Mouse (Mus musculus): ENCODE measurements around the gene Ppp1r26. TPM values are rescaled to one million over a fixed set of nuclear protein-coding genes. Genes with fewer than 3 reads are reported as not detected.

Gene Ppp1r26
- 0.21 TPM for polyA plus RNA-seq (2017; shearing (Covaris generic))

GRCm38 (mm10) chr2:28446515-28447314 lies at the start of gene Ppp1r26:
Gene Ppp1r26 (plus strand): TSS chr2:28446800.

GRCm38 (mm10) chr2:28465836-28466518 lies 19.4 kb downstream of the Ppp1r26 start, which contains the start of gene 1700007K13Rik:
Gene 1700007K13Rik (minus strand): TSS chr2:28466332.

GRCm38 (mm10) chr2:28467860-28468485 lies 21.4 kb downstream of the Ppp1r26 start, which contains the start of gene Mrps2:
Gene Mrps2 (plus strand): TSS chr2:28468066.

GRCm38 (mm10) chr2:28496671-28497070 lies 50.1 kb downstream of the Ppp1r26 start, which contains the start of gene Gbgt1:
Gene Gbgt1 (plus strand): TSS chr2:28496891.

Other genes with a start within 250 kb of the Ppp1r26 start
- not detected for gene 1700007K13Rik, start 19.5 kb downstream of the Ppp1r26 start, polyA plus RNA-seq (2017; shearing (Covaris generic))
- gene Mrps2, start 21.3 kb downstream of the Ppp1r26 start, polyA plus RNA-seq (2017; shearing (Covaris generic)): 37.1 TPM
- not detected for gene Gbgt1, start 50.1 kb downstream of the Ppp1r26 start, polyA plus RNA-seq (2017; shearing (Covaris generic))
- not detected for gene Gm10134, start 59.3 kb downstream of the Ppp1r26 start, polyA plus RNA-seq (2017; shearing (Covaris generic))
- gene Ralgds, start 66.3 kb downstream of the Ppp1r26 start, polyA plus RNA-seq (2017; shearing (Covaris generic)): 5.5 TPM
- gene Cel, start 116.6 kb downstream of the Ppp1r26 start, polyA plus RNA-seq (2017; shearing (Covaris generic)): not detected
- gene Gtf3c5, start 137.0 kb downstream of the Ppp1r26 start, polyA plus RNA-seq (2017; shearing (Covaris generic)): 29.6 TPM
- gene Gfi1b, start 175.2 kb downstream of the Ppp1r26 start, polyA plus RNA-seq (2017; shearing (Covaris generic)): 0.43 TPM
- gene Tsc1, start 194.4 kb downstream of the Ppp1r26 start, polyA plus RNA-seq (2017; shearing (Covaris generic)): 32.7 TPM